Mouse (Mus musculus) erythroblast, embryonic 14.5 days (primary cell): ENCODE measurements around the gene Fam102a. TPM values are rescaled to one million over a fixed set of nuclear protein-coding genes. Genes with fewer than 3 reads are reported as not detected.

Experiments used
- H3K27me3 ChIP-seq: 2 replicates; pipeline ENCODE4 v1.6.1; 2012; ENCODE audit warnings: inconsistent platforms; ENCODE audit not compliant: control insufficient read depth
- H3K36me3 ChIP-seq: 2 replicates; pipeline ENCODE4 v1.6.1; 2012; ENCODE audit warnings: mild to moderate bottlenecking, inconsistent platforms; ENCODE audit not compliant: control insufficient read depth
- H3K4me1 ChIP-seq: 2 replicates; pipeline ENCODE4 v1.6.1; 2012; ENCODE audit warnings: inconsistent platforms; ENCODE audit not compliant: control insufficient read depth
- H3K4me3 ChIP-seq: replicated peaks from 2 replicates; pipeline ENCODE3; 2012; ENCODE audit warnings: moderate library complexity, mild to moderate bottlenecking, inconsistent platforms
- H3K9me3 ChIP-seq: 2 replicates; pipeline ENCODE4 v1.6.1; 2012; ENCODE audit warnings: low read length, inconsistent platforms, mixed read lengths; ENCODE audit not compliant: control insufficient read depth
- GATA1 ChIP-seq: IDR thresholded peaks from 2 replicates; pipeline ENCODE4 v1.6.1; 2012; ENCODE audit warnings: low read length, inconsistent platforms, mixed read lengths
- TAL1 ChIP-seq: IDR thresholded peaks from 3 replicates; pipeline ENCODE4 v1.6.1; 2012; ENCODE audit warnings: low read length, inconsistent platforms, mixed read lengths
- polyA plus RNA-seq: library from polyadenylated mRNA; stranded (reverse); fragments of >175 nt; gene quantifications from 2 replicates; pipeline ENCODE4 v1.2.3, GENCODE M21; 2012

Fam102a gene
- polyA plus RNA-seq, 1 experiment = 0.06 TPM

GRCm38 (mm10) chr2:32604631-32605030 lies 69.5 kb downstream of the Fam102a start:
- TF ChIP-seq TAL1 = no peak
- no peak for TF ChIP-seq GATA1
- Histone ChIP-seq H3K36me3 (no peaks in the 10 kb centered on the region), H3K4me1 (peaks cover 60% of the 10 kb centered on the region), H3K27me3 (no peaks in the 10 kb centered on the region), H3K4me3 (no peak overlapping the region), H3K9me3 (no peaks in the 10 kb centered on the region)

GRCm38 (mm10) chr2:32606161-32607142 lies 71.3 kb downstream of the Fam102a start:
- Histone ChIP-seq H3K36me3 (no peaks in the 10 kb centered on the region), H3K4me3 (peak overlapping the region; percentile 70), H3K9me3 (no peaks in the 10 kb centered on the region), H3K4me1 (peaks cover 69% of the 10 kb centered on the region), H3K27me3 (no peaks in the 10 kb centered on the region)
- no peak for TF ChIP-seq GATA1
- no peak for TF ChIP-seq TAL1

DNA sequence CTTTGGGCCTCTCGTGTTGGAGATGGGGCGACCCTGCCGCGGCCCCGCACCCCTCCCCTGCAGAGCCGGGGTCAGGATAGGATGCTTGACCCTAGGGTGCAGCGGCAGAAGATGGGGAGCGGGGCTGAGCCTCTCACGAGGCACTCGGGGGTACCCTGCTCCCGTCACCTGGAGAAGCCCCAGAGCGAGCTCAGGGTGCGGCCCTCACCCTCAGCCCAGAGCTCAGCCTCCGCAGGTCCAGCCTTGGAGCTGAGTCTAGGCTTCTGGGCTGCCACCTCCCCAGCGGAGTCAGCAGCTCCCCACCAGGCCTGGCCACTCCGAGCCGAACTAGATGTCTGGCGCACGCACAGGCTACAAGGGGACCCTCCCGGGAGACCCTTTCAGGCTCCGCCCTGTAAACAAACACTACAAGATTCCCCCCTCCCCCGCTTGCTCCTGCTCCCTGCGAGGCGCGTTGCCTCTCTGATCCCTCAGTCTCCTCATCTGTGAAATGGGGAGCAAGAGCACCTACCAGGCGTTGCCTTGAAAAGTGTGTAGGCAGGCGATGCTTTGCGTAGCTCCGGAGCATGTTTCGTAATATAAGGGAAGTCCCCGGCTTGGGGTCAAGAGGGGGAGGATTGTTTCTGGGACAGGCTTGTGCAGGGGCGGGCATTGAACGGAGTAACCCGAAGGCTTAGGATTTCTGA lies 72.3 kb downstream of the Fam102a start:
- H3K27me3 ChIP-seq = no peaks in the 10 kb centered on the region
- H3K36me3 ChIP-seq = peaks cover 5% of the 10 kb centered on the region
- TF ChIP-seq TAL1 (no peak), GATA1 (no peak)
- H3K9me3 ChIP-seq = 0 out of 2 replicates have a peak, but pooled peaks cover 2% of the 10 kb centered on the region
- peaks cover 69% of the 10 kb centered on the region for H3K4me1 ChIP-seq
- H3K4me3 ChIP-seq = peak overlapping the region; percentile 70

DNA sequence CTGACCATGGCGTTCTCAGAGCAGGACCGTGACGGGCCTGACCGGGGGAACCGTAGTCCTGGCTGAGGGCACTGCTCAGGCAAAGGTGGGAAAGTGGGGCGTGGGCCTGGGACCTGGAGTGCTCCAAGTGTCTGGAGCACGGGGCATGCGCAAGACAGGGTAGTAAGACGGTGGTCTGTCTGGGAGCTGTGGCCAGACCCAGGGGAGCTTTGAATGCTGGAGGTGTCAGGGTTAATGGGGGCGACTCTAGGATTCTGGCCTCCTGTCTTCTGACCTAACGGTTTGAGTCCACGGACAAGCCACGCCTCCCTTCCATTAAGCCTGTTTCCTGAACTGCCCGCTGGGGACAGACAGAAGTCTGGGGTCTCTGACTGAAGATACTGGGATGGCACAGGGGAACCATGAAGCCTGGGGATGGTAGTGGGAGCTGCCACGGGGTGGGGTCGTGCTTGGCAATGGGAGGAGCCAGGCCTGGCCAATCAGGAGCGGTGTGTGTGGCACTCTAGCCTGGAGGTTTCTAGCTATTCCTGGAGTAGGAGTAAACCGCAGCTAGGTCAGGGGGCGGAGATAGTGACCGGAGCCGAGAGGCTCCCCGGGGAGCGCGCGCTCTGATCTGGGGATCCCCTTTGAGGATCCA lies 73.1 kb downstream of the Fam102a start:
- Histone ChIP-seq H3K4me1 (peaks cover 65% of the 10 kb centered on the region), H3K36me3 (peaks cover 12% of the 10 kb centered on the region), H3K9me3 (0 out of 2 replicates have a peak, but pooled peaks cover 2% of the 10 kb centered on the region), H3K4me3 (peak overlapping the region; percentile 70), H3K27me3 (no peaks in the 10 kb centered on the region)
- TF ChIP-seq TAL1 (no peak), GATA1 (no peak)

DNA sequence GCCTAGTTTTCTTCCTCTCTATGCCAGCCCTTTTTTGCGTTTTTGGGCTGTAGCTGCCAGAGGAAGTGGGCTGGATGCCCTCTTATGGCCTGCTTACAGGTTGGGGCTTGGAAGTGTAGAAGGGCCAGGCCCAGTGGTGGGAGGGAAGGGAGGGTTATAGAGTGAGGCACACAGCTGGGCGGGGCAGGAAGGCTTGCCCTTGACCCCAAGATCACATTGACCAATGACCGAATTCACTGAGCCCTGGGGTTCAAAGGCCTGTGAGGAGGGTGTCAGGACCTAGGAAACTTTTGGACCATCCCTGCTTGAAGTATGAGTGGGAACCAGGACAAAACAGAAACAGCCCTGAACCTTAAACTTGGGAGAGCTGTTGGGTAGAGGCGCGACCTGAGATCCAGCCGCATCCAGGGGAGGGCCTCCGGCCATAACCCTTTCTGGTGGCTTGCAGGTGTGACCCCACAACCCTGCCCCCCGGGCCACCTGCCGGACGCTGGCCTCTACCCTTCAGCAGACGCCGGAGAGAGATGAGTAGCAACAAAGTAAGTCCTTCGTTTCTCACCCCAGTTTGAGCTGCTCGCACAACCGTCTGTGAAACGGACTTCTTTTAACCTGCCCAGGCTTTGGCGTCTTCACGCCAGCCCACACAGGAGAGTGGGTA lies 73.8 kb downstream of the Fam102a start:
- peaks cover 17% of the 10 kb centered on the region for H3K36me3 ChIP-seq
- 0 out of 2 replicates have a peak, but pooled peaks cover 2% of the 10 kb centered on the region for H3K9me3 ChIP-seq
- no peaks in the 10 kb centered on the region for H3K27me3 ChIP-seq
- peaks cover 65% of the 10 kb centered on the region for H3K4me1 ChIP-seq
- peak overlapping the region; percentile 70 for H3K4me3 ChIP-seq
- TF ChIP-seq TAL1 (no peak), GATA1 (no peak)

DNA sequence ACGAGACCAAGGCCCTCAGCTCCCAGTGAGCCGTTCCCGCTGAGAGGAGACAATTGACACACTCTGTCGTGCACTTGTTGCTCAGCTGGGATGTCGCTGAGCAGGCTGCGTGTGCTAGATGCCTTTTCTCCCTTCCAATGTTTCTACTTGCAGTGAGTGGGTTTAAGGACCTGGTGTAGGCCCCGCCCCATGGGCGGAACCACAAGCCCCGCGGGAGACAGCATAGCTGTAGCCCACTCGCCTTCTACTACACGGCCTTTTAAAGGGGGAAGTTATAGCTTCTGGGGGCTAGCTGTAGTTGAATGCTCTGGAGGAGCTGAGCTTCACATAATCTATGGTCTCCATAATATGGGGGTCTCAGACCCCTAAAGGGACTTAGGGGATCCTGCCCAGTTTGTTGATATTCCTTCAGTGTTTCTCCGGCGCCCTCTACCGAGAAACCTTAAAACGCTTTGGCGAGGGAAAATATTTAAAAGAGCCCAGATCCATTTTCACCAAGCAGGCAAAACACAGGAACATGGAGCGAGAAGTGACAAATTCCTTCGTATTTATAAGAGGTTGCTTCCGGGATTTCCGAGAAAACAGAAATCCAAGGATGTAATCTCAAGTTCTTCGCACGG lies 75.6 kb downstream of the Fam102a start:
- Histone ChIP-seq H3K4me1 (peaks cover 65% of the 10 kb centered on the region), H3K27me3 (no peaks in the 10 kb centered on the region), H3K9me3 (0 out of 2 replicates have a peak, but pooled peaks cover 2% of the 10 kb centered on the region), H3K36me3 (peaks cover 29% of the 10 kb centered on the region), H3K4me3 (peak overlapping the region; percentile 55)
- TF ChIP-seq GATA1 = no peak
- no peak for TF ChIP-seq TAL1

- TF ChIP-seq TAL1 (no peak), GATA1 (no peak)
- H3K4me3 ChIP-seq = no peak overlapping the region
- no peaks in the 10 kb centered on the region for H3K27me3 ChIP-seq
- H3K36me3 ChIP-seq = peaks cover 36% of the 10 kb centered on the region
- H3K9me3 ChIP-seq = peaks cover 3% of the 10 kb centered on the region; the same call in 1 of the 2 replicates
- H3K4me1 ChIP-seq = peaks cover 51% of the 10 kb centered on the region
These were observed 77.1 kb downstream of the Fam102a start for GRCm38 (mm10) chr2:32612274-32612673.

- Histone ChIP-seq H3K4me3 (no peak overlapping the region), H3K36me3 (peaks cover 53% of the 10 kb centered on the region), H3K9me3 (peaks cover 7% of the 10 kb centered on the region), H3K27me3 (no peaks in the 10 kb centered on the region), H3K4me1 (peaks cover 19% of the 10 kb centered on the region)
- no peak for TF ChIP-seq GATA1
These were observed 82.0 kb downstream of the Fam102a start for GRCm38 (mm10) chr2:32617109-32617508.
